Mouse (Mus musculus): ENCODE results near the gene Zfp882. TPM values are rescaled to one million over a fixed set of nuclear protein-coding genes. Genes with fewer than 3 reads are reported as not detected.

Gene Zfp882
- polyA plus RNA-seq (2015; fragmentation: Nextera tagmentation; extraction: Ambion mirVana): 1.2 and 1.8 TPM in 2 replicates

GRCm38 (mm10) chr8:71908309-71909261, at the start of gene Zfp882, which contains the start of gene Zfp617:
Gene Zfp882, plus strand, starts transcription at chr8:71908608.
Gene Zfp617, plus strand, starts transcription at chr8:71908635.

GRCm38 (mm10) chr8:71881618-71882274, 26.7 kb upstream of the Zfp882 start, which contains the start of gene Zfp709:
Gene Zfp709, plus strand, starts transcription at chr8:71882019.

GRCm38 (mm10) chr8:71950482-71951221, 42.2 kb downstream of the Zfp882 start, which contains the start of gene Zfp961:
Gene Zfp961, plus strand, starts transcription at chr8:71951038.

Other genes starting within 250 kb of the Zfp882 start
- gene Unc13a, start 236.9 kb upstream of the Zfp882 start, polyA plus RNA-seq (2015; fragmentation: Nextera tagmentation; extraction: Ambion mirVana): 0.49 and 0.68 TPM in 2 replicates
- gene Jak3, start 232.3 kb upstream of the Zfp882 start, polyA plus RNA-seq (2015; fragmentation: Nextera tagmentation; extraction: Ambion mirVana): 5.7 and 6.5 TPM in 2 replicates
- 2.5 TPM in 2 replicates for gene Insl3, start 219.4 kb upstream of the Zfp882 start, polyA plus RNA-seq (2015; fragmentation: Nextera tagmentation; extraction: Ambion mirVana)
- gene B3gnt3, start 206.8 kb upstream of the Zfp882 start, polyA plus RNA-seq (2015; fragmentation: Nextera tagmentation; extraction: Ambion mirVana): 4.4 TPM in 2 replicates
- gene Fcho1, start 182.9 kb upstream of the Zfp882 start, polyA plus RNA-seq (2015; fragmentation: Nextera tagmentation; extraction: Ambion mirVana): 0.59 and 1.7 TPM in 2 replicates
- gene Zfp709, start 26.6 kb upstream of the Zfp882 start, polyA plus RNA-seq (2015; fragmentation: Nextera tagmentation; extraction: Ambion mirVana): 3.9 and 4.0 TPM in 2 replicates
- gene Zfp617, start within 50 bp of the Zfp882 start, polyA plus RNA-seq (2015; fragmentation: Nextera tagmentation; extraction: Ambion mirVana): 10.9 and 12.6 TPM in 2 replicates
- gene Zfp961, start 42.4 kb downstream of the Zfp882 start, polyA plus RNA-seq (2015; fragmentation: Nextera tagmentation; extraction: Ambion mirVana): 9.5 and 9.8 TPM in 2 replicates
- 2.1 and 17.7 TPM in 2 replicates for gene Cyp4f18, start 101.0 kb downstream of the Zfp882 start, polyA plus RNA-seq (2015; fragmentation: Nextera tagmentation; extraction: Ambion mirVana)
- not detected in 2 replicates for gene Olfr372, start 132.6 kb downstream of the Zfp882 start, polyA plus RNA-seq (2015; fragmentation: Nextera tagmentation; extraction: Ambion mirVana)
- gene Olfr373, start 174.6 kb downstream of the Zfp882 start, polyA plus RNA-seq (2015; fragmentation: Nextera tagmentation; extraction: Ambion mirVana): not detected in 2 replicates
- not detected in 2 replicates for gene Olfr374, start 198.4 kb downstream of the Zfp882 start, polyA plus RNA-seq (2015; fragmentation: Nextera tagmentation; extraction: Ambion mirVana)
- gene Tpm4, start 226.4 kb downstream of the Zfp882 start, polyA plus RNA-seq (2015; fragmentation: Nextera tagmentation; extraction: Ambion mirVana): 416 and 576 TPM in 2 replicates